Mouse (Mus musculus): ENCODE results near the gene Cep135.

- no peak for TF ChIP-seq MAX (IDR thresholded peaks at IDR 0.05; ENCODE audit: low read depth)
- no peak for TF ChIP-seq POLR2A (IDR thresholded peaks at IDR 0.05; ENCODE audit: insufficient read length, low read depth)
- TF ChIP-seq POLR2AphosphoS2 (IDR thresholded peaks at IDR 0.05; ENCODE audit: insufficient read length, low read depth), result no peak
- TF ChIP-seq SRF (IDR thresholded peaks at IDR 0.05; ENCODE audit: control insufficient read depth, insufficient read length, low read depth), result no peak
- no peak for TF ChIP-seq MYOG (IDR thresholded peaks at IDR 0.05; ENCODE audit: control insufficient read depth in 1 of 3, insufficient read depth in 1 of 3, insufficient read length in 2 of 3, low read depth in 2 of 3)
- TF ChIP-seq E2F4 (IDR thresholded peaks at IDR 0.05; ENCODE audit: insufficient read depth), result no peak
These were observed 27.8 kb downstream of the Cep135 start for GRCm38 (mm10) chr5:76616196-76616747.
